ENCODE assay signal across 8 mouse cellular contexts in genomic region chr9:56864216-56864729, GRCm38 (mm10). TPM values are rescaled to one million over a fixed set of nuclear protein-coding genes. Genes with fewer than 3 reads are reported as not detected.
DNase-seq lines count a peak whose midpoint lies in the region; ATAC-seq lines count a peak whose summit lies in the region.

Gene Odf3l1, minus strand, starts transcription at chr9:56864679.

- H3K4me3 ChIP-seq in brown adipose tissue, adult 24 weeks (ENCODE audit: insufficient read depth, low read depth, low read length) = peak within 1 kb of the TSS; percentile 69
- peak within 1 kb of the TSS; percentile 29 for H3K4me3 ChIP-seq in hindbrain, embryonic 12.5 days
- H3K4me3 ChIP-seq in liver, embryonic 12.5 days = peak within 1 kb of the TSS; percentile 17

- peak within 1 kb of the TSS; percentile 50 for H3K4me2 ChIP-seq in hindbrain, embryonic 12.5 days (replicated peaks)
- peak within 1 kb of the TSS; percentile 43 for H3K4me2 ChIP-seq in liver, embryonic 12.5 days

- peak within 1 kb of the TSS; percentile 41 for H3K9ac ChIP-seq in hindbrain, embryonic 12.5 days
- no peak within 1 kb of the TSS for H3K9ac ChIP-seq in liver, embryonic 12.5 days

- no peaks in the 10 kb centered on the region for H3K36me3 ChIP-seq in hindbrain, embryonic 12.5 days
- H3K36me3 ChIP-seq in liver, embryonic 12.5 days = no peaks in the 10 kb centered on the region

- H3K27ac ChIP-seq in brown adipose tissue, adult 24 weeks (replicated peaks; ENCODE audit: low read depth, low read length) = peak within 1 kb of the TSS; percentile 92
- 0 out of 2 replicates have a peak within 1 kb of the TSS, but pooled peaks have one; percentile 30 for H3K27ac ChIP-seq in hindbrain, embryonic 12.5 days
- no peak within 1 kb of the TSS for H3K27ac ChIP-seq in liver, embryonic 12.5 days

- DNase-seq in adrenal gland, postnatal 14 days = peak; percentile 53
- no peak for DNase-seq in adrenal gland, adult 18-20 months (ENCODE audit: low spot score in 2 of 2)

- H3K9me3 ChIP-seq in hindbrain, embryonic 12.5 days (replicated peaks) = no peaks in the 10 kb centered on the region
- no peaks in the 10 kb centered on the region for H3K9me3 ChIP-seq in liver, embryonic 12.5 days (replicated peaks)

- 33% methylated on average over 3 of the region's 3 CpGs for WGBS in hindbrain, embryonic 12.5 days
- WGBS in liver, embryonic 12.5 days (ENCODE audit: insufficient replicate concordance) = 14% methylated on average over 3 of the region's 3 CpGs

- peaks cover 42% of the 10 kb centered on the region for H3K27me3 ChIP-seq in hindbrain, embryonic 12.5 days
- H3K27me3 ChIP-seq in liver, embryonic 12.5 days (replicated peaks) = peaks cover 66% of the 10 kb centered on the region

- ATAC-seq in hindbrain, embryonic 12.5 days (ENCODE audit: low FRiP score) = no peak
- ATAC-seq in liver, embryonic 12.5 days = no peak
- ATAC-seq in erythroblast, adult 5-6 weeks (replicated peaks; ENCODE audit: low FRiP score, poor library complexity, severe bottlenecking) = no peak
- no peak for ATAC-seq in inflammation-experienced regulatory T-cells, adult 6 months
- ATAC-seq in megakaryocyte progenitor cell, adult 5-6 weeks (replicated peaks; ENCODE audit: poor library complexity) = no peak

- H3K4me1 ChIP-seq in brown adipose tissue, adult 24 weeks (ENCODE audit: control insufficient read depth, insufficient read depth, insufficient read length, low read length) = peaks cover 5% of the 10 kb centered on the region; the same call in 1 of the 2 replicates
- H3K4me1 ChIP-seq in hindbrain, embryonic 12.5 days = peaks cover 23% of the 10 kb centered on the region
- peaks cover 10% of the 10 kb centered on the region; the same call in 1 of the 2 replicates for H3K4me1 ChIP-seq in liver, embryonic 12.5 days

RNA-seq across cellular contexts. Expression of gene Odf3l1, which starts in this region (rescaled TPM):
- total RNA-seq in adrenal gland, postnatal 14 days (2021) = 2.0 and 3.2 TPM in 2 replicates
- total RNA-seq in adrenal gland, adult 18-20 months (2021) = 1 to 10 TPM in 1 of 2 experiments, under 1 TPM in 1; 0.66 to 6.0 TPM
- polyA plus RNA-seq in brown adipose tissue, adult 24 weeks (2012; ENCODE audit: insufficient read depth, insufficient read length, missing spikeins) = 19.3 and 37.5 TPM in 2 replicates
- polyA plus RNA-seq in hindbrain, embryonic 12.5 days (2016; fragmentation: Nextera tagmentation; extraction: Ambion mirVana) = 0.29 and 0.54 TPM in 2 replicates
- polyA plus RNA-seq in liver, embryonic 12.5 days (2016; fragmentation: Nextera tagmentation; extraction: Ambion mirVana) = not detected in 2 replicates
- not detected in 2 replicates for total RNA-seq in erythroblast, adult 5-6 weeks (2015; ENCODE audit: low replicate concordance)
- total RNA-seq in erythroblast, adult 5-6 weeks (2017; ENCODE audit: low replicate concordance) = not detected in 2 replicates
- polyA plus RNA-seq in inflammation-experienced regulatory T-cells, adult 6 months (2017; shearing (Covaris generic)) = not detected
- total RNA-seq in megakaryocyte progenitor cell, adult 5-6 weeks (2015) = not detected in 2 replicates
- total RNA-seq in megakaryocyte progenitor cell, adult 5-6 weeks (2017) = not detected in 2 replicates

Comparison
In these comparisons a context has a peak if more than half of its experiments do, and no peak if none do; other contexts are left out.
1. RNA of gene Odf3l1 (polyA plus RNA-seq): 19.3 to 37.5 TPM in brown adipose tissue, adult 24 weeks; 0.29 to 0.54 TPM in hindbrain, embryonic 12.5 days, not detected in liver, embryonic 12.5 days and not detected in inflammation-experienced regulatory T-cells, adult 6 months; every median in the first group is over 10 times any median in the second.
2. H3K4me3 ChIP-seq: peak in every context shown above with its lines; median percentile 69 in brown adipose tissue, adult 24 weeks; 29 in hindbrain, embryonic 12.5 days; 17 in liver, embryonic 12.5 days.